Mouse (Mus musculus): ENCODE data around the gene Xndc1.

Xndc1 gene

DNA sequence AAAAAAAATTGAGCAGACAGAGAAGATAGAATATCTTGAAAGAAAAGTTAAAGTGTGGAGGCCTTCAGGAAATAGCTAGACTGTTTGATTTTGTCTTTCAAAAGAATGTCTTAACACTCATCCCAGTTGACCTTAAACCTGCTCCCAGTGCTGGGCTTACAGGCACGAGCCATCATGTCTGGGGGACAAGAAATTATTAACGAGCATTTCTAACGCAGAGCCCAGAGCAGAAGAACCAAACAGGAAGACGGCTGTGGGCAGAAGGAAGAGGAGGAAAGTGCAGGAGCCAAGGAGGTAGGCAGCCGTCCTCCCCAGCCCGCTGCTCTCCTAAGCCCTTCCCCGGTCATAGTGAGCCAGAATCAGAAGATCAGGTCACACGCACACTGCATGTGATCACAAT lies 15.0 kb downstream of the Xndc1 start:
- DNase-seq (ENCODE audit: extremely low spot score, low read depth, low spot score) = no peak

DNA sequence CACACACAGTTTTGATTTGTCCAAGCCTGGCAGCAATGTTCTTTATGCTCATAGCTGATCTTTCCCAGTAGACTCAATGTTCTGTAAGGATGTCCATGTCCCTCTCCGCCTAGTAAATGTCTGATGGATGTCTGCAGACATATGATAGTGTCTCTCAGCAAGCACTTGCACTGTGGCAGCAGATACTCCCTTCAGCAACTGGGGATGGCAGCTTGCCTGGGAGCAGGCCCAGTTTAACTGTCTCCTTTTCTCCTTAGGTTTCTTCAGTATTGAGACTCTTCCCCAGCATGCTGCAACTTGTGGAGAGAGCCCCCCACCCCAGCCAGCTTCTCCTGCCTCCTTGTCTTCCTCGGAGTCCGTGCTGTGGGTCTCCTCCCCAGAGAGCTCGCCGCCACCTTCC lies 16.5 kb downstream of the Xndc1 start:
- no peak for DNase-seq (ENCODE audit: extremely low spot score, low read depth, low spot score)

DNA sequence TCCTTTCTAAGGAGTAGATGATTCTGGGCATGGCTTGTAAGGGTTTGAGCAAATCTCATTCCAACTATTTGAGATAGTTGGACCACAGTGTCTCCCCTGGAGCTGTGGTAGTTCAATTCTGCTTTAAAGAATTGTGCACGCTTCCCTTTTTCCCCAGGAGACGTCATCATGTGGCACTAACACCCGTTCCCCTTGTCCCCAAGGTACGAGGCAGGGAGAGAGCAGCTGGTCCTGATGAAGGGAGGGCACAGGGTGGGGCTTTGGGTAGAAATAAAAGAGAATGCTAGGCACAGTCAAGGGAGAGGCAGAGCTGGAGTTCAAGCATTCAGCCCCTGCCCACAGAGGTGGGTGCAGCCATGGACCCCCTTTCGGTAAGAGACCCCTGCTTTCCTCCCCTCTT lies 17.5 kb downstream of the Xndc1 start, which contains the start of gene Trpc2:
Gene Trpc2 (plus strand): TSS at position 301 of the 400 bp plus-strand sequence.
- no peak for DNase-seq (ENCODE audit: extremely low spot score, low read depth, low spot score)

DNA sequence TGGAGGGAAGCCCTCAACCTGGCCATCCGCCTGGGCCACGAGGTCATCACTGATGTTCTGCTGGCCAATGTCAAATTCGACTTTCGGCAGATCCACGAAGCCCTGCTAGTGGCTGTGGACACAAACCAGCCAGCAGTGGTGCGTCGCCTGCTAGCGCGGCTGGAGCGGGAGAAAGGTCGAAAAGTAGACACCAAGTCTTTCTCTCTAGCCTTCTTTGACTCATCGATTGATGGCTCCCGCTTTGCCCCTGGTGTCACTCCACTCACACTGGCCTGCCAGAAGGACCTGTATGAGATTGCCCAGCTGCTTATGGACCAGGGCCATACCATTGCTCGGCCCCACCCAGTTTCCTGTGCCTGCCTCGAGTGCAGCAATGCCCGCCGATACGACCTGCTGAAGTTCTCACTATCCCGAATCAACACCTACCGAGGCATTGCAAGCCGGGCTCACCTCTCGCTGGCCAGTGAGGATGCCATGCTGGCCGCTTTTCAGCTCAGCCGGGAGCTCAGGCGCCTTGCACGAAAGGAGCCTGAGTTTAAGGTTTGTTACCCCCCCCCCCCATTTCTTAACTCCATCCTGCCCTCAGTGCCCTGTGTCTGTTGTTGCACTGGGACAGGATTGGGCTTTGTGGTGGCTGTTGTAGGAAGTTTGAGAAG lies 18.9 kb downstream of the Xndc1 start:
- no peak for DNase-seq (ENCODE audit: extremely low spot score, low read depth, low spot score)

DNA sequence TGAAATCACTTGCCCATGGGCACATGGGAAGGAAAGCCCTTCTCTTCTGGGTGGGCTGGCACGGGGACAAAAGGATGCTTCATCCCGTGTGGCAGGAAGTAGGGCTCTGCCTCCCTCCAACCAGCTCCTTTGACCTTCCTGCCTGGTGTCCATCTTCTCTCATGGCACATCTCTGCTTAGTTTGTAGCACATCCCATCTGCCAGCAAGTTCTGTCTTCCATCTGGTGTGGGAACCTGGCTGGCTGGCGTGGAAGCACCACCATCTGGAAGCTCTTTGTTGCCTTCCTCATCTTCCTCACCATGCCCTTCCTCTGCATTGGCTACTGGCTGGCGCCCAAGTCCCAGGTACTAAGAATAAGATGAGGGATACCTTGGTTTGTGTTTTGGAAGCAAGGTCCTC lies 22.0 kb downstream of the Xndc1 start:
- no peak for DNase-seq (ENCODE audit: extremely low spot score, low read depth, low spot score)

DNA sequence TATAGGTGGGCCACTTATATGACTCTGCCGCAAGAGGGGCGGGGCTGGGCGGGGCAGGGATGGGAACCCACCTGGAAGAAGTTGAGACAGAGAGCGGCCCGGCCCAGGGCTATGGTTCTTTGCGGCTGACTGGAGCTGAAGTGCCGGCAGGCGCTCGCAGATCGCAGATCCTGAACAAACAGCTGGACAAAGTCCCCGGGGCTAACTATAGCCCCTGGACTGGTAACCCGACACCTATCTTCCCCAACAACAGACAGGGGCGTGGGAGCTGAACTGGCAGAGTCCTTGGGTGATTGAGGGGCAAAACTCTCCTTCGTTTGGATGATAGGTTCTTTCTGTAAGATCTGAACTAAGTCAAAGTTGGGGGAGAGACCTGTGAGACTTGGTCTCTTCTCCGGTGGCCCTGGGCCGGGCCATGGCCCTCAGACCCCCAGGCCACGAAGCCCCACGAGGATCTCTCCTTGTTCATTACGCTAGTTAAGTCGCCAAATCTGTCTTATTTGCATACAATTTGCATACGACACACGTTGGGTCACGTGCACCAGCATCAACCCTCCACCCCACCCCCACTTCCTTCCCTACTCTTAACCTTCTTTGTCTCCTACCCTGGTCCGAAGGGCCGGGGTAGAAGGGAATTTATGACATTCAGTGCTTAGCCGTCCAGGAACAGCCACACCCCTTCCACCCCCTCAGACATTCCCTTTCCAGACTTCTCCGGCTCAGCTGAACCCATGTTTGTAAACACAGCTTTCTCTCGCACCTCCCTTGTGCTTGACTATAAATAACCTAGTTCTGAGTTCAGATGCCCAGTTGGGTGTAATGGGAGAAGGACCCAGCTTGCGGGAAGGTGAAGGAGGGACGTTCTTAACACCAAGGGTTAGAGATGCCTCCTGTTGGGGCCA lies 34.7 kb downstream of the Xndc1 start:
- peak; percentile 31 for DNase-seq (ENCODE audit: extremely low spot score, low read depth, low spot score)

DNA sequence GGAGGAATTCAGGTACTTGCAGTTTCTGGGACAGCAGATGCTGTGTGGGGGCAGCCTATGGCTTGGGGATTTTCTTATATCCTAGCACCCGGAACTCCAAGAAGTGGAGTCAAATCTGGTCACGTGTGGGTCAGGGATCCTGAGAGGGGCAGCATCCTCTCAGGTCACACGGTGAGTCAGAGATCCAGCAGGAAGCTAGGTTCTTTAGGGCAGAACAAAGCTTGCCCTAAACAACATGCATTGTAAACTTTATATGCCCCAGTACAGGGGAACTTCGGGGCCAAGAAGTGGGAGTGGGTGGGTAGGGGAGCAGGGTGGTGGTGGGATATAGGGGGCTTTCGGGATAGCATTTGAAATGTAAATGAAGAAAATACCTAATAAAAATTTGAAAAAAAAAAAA lies 35.6 kb downstream of the Xndc1 start:
- no peak for DNase-seq (ENCODE audit: extremely low spot score, low read depth, low spot score)

DNA sequence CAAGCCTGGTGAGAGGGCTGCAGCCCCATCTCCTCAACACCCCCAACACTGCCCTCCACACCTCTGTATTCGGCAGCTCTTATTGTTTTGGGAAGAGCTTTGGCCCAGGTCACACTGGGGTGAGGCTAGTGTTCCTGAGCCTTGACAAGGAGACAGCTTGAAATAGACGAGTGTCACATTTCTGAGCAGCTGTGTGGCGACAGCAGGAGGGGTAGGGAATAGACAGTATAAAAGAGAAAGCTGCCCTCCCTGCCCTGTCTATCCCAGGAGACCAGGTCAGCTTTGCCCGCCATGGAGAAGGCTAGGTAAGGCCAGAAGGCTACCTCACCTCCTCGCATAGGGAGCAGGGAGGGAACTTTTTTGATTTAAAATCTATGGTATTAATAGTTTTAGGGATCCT lies 36.2 kb downstream of the Xndc1 start, which contains the start of gene Art1:
Gene Art1 (plus strand): TSS at position 257 of the 400 bp plus-strand sequence.
- no peak for DNase-seq (ENCODE audit: extremely low spot score, low read depth, low spot score)

DNA sequence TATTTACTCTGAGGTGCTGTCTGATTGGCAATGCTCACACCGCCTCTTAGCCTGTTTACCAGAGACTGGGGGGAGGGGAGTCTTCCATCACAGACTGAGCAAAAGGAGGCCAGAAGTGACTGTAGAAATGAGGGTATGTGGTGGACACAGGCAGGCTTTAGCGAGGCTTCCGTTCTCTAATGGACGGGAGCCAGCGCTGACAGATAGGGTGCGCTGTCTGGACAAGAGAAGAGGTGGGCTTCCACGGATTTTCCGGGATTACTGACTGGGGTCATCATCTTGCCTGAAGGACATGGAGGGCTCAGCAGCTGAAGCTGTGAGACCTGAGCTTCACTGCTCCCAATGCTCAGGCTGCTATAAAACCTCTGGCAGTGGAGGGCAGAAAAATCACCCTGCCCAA lies 36.9 kb downstream of the Xndc1 start:
- no peak for DNase-seq (ENCODE audit: extremely low spot score, low read depth, low spot score)

DNA sequence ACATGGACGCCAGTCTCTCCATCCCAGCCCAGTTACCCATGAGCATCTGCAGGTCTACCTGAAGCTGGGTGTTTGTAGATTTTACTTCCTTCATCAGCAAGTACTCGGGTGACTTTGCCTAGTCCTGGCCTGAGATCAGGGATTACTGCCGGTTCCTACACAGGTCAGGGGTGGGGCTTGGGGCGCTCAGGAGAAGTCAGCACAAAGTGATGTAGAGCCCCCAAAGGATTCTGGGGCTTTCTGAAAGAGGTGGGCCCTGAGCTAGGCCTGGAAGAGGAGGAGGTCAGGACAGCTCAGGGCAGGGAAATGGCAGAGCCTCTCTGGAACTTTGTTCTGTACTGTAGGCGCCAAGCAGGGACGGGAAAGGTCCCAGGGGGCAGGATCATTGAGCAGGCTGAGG lies 37.4 kb downstream of the Xndc1 start:
- no peak for DNase-seq (ENCODE audit: extremely low spot score, low read depth, low spot score)

DNA sequence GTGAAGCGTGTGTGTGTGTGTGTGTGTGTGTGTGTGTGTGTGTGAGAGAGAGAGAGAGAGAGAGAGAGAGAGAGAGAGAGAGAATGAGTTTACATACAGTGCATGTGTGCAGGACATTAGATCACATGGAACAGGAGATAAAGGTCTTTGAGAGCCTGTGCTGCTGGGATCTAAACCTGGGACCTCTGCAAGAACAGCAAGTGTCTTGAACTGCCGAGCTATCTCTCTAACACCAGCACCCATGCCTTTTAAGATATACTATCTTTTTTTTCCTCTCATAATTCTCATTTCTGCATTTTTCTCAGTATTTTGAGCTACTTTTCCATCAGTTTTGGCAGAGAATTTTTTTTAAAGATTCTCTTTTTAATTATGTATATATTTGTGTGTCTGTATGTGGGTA lies 38.2 kb downstream of the Xndc1 start:
- no peak for DNase-seq (ENCODE audit: extremely low spot score, low read depth, low spot score)

DNA sequence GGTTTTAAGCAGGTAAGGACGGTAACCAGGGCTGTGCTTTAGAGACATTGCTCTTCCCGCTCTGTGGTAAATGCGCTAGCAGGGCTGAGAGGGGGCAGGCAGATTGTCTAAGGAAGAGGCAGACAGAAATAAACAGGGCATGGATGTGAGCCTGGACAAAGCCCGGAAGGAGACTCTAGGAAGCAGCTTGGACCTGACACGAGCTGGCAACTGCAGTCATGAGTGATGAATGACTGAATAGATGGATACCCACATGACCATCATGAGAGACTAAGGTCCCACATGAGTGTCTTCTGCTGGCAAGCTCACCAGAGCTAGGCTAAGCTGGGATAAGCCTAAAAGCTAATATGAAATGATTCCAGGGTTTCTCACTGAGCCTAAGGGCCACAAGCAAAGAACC lies 38.8 kb downstream of the Xndc1 start:
- DNase-seq (ENCODE audit: extremely low spot score, low read depth, low spot score) = no peak

DNA sequence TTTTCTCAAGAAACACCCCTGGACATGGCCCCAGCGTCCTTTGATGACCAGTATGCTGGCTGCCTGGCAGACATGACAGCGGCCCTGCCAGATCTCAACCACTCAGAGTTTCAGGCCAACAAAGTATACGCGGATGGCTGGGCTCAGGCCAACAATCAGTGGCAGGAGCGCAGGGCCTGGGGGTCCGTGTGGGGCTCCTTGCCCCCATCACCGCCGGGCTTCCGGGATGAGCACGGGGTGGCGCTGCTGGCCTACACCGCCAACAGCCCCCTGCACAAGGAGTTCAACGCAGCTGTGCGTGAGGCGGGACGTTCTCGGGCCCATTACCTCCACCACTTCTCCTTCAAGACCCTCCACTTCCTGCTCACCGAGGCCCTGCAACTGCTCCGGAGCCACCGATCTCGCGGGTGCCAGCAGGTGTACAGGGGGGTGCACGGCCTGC lies 41.4 kb downstream of the Xndc1 start:
- no peak for DNase-seq (ENCODE audit: extremely low spot score, low read depth, low spot score)

DNA sequence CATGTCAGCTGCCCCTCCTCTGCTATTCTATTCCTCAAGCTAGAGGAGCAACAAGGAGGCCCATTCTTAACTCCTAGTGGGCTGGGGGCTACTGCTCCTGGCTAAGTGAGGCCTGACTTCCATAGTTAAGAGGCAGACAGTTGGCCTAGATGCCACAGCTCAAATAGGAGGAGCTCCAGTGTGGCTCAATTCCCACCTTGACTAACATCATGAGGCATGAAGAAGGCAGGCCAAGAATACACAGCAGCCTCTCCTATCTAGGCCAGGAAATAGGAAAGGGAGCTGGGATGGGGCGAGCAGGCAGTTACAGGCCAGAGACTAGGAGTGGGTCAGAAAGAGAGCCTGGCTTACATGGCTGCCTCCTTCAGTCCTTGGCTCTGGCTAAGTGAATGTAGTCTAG lies 42.9 kb downstream of the Xndc1 start:
- no peak for DNase-seq (ENCODE audit: extremely low spot score, low read depth, low spot score)

DNA sequence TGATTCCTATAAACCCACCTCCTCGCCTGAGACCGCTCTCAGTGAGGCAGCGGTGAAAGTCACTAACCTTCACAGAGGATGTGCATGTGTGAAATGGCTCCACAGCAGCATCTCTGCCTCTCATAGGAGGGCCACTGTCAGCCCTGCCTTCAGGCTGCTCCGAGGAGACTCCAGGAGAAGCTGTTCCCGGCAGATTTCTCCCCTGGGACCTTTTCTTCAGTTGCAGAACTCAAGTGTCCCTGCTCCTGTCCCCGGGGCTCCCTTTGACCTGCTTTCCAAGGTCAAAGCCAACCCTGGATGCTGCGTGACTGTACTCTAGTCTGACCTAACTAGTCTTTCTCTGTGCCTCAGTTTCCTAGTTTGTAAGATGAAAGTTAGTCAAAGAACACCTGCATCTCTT lies 43.9 kb downstream of the Xndc1 start, which contains the start of gene Art5:
Gene Art5 (minus strand): TSS at position 319 of the 400 bp plus-strand sequence.
- DNase-seq (ENCODE audit: extremely low spot score, low read depth, low spot score) = no peak

DNA sequence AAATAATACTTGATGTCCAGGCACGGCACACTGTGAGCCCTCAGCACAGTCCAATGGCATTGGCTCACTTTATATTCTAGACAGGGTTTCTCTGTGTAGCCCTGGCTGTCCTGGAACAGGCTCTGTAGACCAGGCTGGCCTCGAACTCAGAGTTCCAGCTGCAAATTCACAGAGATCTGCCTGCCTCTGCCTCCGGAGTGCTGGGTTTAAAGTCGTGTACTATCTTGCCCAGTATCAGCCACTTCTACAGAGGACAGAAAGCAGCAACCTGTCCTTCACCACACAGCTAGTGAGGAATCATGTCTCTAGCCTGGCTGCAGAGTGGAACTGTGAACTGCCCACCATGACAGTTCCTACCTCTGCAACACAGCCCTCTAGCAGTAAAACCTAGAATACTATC lies 44.4 kb downstream of the Xndc1 start:
- no peak for DNase-seq (ENCODE audit: extremely low spot score, low read depth, low spot score)

DNA sequence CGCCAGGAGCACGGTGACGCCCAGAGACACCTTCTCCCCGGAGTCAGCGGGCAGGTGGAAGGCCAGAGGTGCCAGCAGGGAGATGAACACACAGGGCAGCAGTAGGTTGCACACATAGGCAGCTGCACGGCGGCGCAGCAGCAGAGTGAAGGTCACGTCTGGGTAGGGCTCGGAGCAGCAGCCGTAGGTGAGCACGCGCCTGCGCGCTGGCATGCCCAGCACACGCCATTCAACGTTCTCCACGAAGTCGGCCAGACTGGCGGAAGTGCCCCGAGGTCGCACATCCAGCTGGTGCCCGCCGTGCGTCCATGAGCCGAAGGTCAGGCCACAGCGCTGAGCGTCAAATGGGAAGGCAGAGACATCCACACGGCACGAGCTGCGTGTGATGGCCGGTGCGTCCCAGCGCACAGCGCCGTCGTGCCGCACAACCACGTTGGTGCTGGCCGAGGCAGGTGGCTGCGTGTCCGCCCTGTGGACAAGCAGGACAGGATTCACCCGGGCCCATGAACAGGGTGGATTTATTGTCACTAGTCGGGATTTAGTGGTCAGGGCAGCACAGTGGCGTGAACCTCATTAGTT lies 47.9 kb downstream of the Xndc1 start:
- no peak for DNase-seq (ENCODE audit: extremely low spot score, low read depth, low spot score)

DNA sequence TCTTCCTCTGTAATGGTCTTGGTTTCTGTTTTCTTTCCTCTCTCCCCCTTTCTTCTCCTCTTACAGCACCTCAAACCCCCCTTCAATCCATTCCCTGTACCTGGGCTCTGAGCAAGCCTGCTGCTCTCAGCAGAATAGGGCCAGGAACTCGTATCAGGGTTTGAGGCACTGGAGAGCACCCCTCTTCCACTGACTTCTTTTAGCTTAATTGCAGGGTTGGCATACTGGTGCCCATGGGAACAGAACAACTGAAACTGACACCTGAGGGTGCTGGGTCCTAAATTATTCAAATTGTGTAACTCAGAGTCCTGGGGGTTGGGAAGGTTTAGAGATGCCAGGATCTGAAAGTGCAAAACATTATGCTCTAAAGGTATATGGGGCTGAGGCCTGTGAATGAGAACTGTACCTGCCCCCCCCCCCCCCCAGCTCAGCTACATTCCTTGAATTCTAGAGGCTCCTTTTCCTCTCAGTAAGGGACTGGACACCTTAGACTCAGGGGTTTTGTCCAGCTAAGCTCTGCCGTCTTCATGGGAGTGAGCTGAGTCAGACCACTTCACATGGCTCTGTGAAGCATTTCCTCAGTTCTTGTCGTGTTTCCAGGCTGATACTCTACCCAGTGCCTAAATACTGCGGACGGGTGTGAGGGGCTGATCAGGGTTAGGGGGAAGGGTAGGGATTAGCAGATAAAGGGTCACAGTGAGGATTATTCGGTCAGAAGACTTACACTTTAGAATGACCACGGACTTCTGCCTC lies 51.4 kb downstream of the Xndc1 start, which contains the start of gene Chrna10:
Gene Chrna10 (minus strand): TSS at position 250 of the 753 bp plus-strand sequence.
- no peak for DNase-seq (ENCODE audit: extremely low spot score, low read depth, low spot score)

DNA sequence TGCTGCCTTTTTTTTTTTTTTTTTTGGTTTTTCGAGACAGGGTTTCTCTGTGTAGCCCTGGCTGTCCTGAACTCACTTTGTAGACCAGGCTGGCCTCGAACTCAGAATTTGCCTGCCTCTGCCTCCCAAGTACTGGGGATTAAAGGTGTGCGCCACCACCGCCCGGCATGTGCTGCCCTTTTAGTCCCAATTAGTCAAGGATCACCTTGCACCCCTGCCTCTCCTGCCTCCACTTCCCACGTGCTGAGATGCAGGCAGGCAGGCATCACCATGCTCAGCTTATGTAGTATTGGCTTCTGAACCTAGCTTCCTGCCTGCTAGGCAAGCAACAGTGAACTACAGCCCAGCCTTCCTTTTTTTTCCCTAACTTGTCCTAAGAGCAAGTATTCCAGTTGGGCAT lies 52.1 kb downstream of the Xndc1 start:
- DNase-seq (ENCODE audit: extremely low spot score, low read depth, low spot score) = no peak

DNA sequence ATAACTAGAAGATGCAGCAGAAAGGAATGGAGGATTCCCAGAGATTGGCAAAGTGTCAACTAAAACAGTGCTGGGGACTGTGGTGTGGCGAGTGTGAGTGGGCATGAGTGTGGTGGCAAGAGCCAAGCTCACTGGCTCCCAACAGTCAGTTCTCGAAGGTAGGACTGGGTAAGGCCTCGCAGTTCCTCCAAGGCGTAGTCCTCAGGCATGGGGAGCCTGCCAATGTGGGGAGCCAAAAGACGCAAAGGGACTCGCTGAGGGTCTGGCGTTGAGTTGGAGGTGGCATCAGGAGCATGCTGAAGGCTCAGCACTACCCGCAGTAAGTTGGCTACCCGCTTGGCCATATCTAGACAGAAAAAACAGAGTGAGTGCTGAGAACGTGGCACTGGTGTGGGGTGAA lies 55.0 kb downstream of the Xndc1 start:
- DNase-seq (ENCODE audit: extremely low spot score, low read depth, low spot score) = no peak

DNA sequence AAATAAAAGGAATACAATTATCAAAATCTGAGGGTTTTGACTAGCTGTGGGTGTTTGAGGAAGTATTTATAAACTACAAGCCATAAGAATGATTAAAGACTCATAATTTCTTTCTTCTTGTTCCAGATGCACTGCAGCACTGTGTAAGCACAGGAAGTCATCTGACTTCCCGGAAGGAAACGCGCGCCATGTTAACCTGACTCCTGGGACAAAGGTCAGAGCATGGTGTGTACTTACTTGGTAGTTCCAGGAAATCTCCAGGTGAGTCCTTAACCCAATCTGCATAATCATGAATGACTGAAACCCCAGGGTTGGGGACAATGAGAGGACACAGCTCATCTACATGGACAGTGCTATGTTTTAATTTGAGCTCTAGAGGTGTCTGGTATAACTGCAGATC lies 67.1 kb downstream of the Xndc1 start:
- DNase-seq (ENCODE audit: extremely low spot score, low read depth, low spot score) = no peak

Measured in hindlimb bud, embryonic 11.5 days (tissue).